Mouse (Mus musculus) heart, adult 2 months (tissue): ENCODE data around the gene Sipa1l2.

Experiments
- CTCF ChIP-seq: fragments of 200-600 bp; IDR thresholded peaks from 2 replicates; pipeline ENCODE4 v1.8.1; 2022; ENCODE audit warnings: antibody characterized with exemption, mild to moderate bottlenecking, moderate library complexity
- EP300 ChIP-seq: fragments of 200-500 bp; IDR thresholded peaks from 2 replicates; pipeline ENCODE4 v1.6.1; 2011; ENCODE audit warnings: low read depth, low read length, control low read depth; ENCODE audit not compliant: insufficient read depth
- POLR2A ChIP-seq: fragments of 200-500 bp; IDR thresholded peaks from 2 replicates; pipeline ENCODE4 v1.6.1; 2011; ENCODE audit warnings: mild to moderate bottlenecking, low read depth, low read length, control low read depth; ENCODE audit not compliant: insufficient read depth

- TF ChIP-seq CTCF = no peak
- TF ChIP-seq POLR2A = no peak
- TF ChIP-seq EP300 = 0 out of 2 replicates have a peak, but pooled peaks have one; percentile 56
Observed at GRCm38 (mm10) chr8:125474876-125475275, 94.7 kb downstream of the Sipa1l2 start.
